Mouse (Mus musculus): ENCODE results near the gene Pced1b.

The Pced1b gene

GRCm38 (mm10) chr15:97272831-97273230 lies 25.9 kb downstream of the Pced1b start:
- TF ChIP-seq GATA4 (IDR thresholded peaks at IDR 0.05; ENCODE audit: insufficient replicate concordance, low read length) = no peak

- no peak for TF ChIP-seq GATA4 (IDR thresholded peaks at IDR 0.05; ENCODE audit: insufficient replicate concordance, low read length)
Measured at GRCm38 (mm10) chr15:97275626-97276395, 28.9 kb downstream of the Pced1b start.

GRCm38 (mm10) chr15:97276660-97277153 lies 29.8 kb downstream of the Pced1b start:
- TF ChIP-seq GATA4 (IDR thresholded peaks at IDR 0.05; ENCODE audit: insufficient replicate concordance, low read length) = peak; percentile 82

- TF ChIP-seq GATA4 (IDR thresholded peaks at IDR 0.05; ENCODE audit: insufficient replicate concordance, low read length) = no peak
Measured at GRCm38 (mm10) chr15:97277328-97277727, 30.4 kb downstream of the Pced1b start.

- TF ChIP-seq GATA4 (IDR thresholded peaks at IDR 0.05; ENCODE audit: insufficient replicate concordance, low read length) = no peak
Measured at GRCm38 (mm10) chr15:97278340-97278948, 31.5 kb downstream of the Pced1b start.

- TF ChIP-seq GATA4 (IDR thresholded peaks at IDR 0.05; ENCODE audit: insufficient replicate concordance, low read length) = no peak
Measured at GRCm38 (mm10) chr15:97280131-97280530, 33.2 kb downstream of the Pced1b start.

- TF ChIP-seq GATA4 (IDR thresholded peaks at IDR 0.05; ENCODE audit: insufficient replicate concordance, low read length) = no peak
Measured at GRCm38 (mm10) chr15:97280776-97281175, 33.9 kb downstream of the Pced1b start.

GRCm38 (mm10) chr15:97281712-97282571 lies 35.0 kb downstream of the Pced1b start:
- TF ChIP-seq GATA4 (IDR thresholded peaks at IDR 0.05; ENCODE audit: insufficient replicate concordance, low read length) = no peak

GRCm38 (mm10) chr15:97282572-97282881 lies 35.6 kb downstream of the Pced1b start:
- no peak for TF ChIP-seq GATA4 (IDR thresholded peaks at IDR 0.05; ENCODE audit: insufficient replicate concordance, low read length)

- TF ChIP-seq GATA4 (IDR thresholded peaks at IDR 0.05; ENCODE audit: insufficient replicate concordance, low read length) = no peak
Measured at GRCm38 (mm10) chr15:97284201-97284600, 37.3 kb downstream of the Pced1b start.

GRCm38 (mm10) chr15:97285665-97286212 lies 38.8 kb downstream of the Pced1b start:
- TF ChIP-seq GATA4 (IDR thresholded peaks at IDR 0.05; ENCODE audit: insufficient replicate concordance, low read length) = no peak

- TF ChIP-seq GATA4 (IDR thresholded peaks at IDR 0.05; ENCODE audit: insufficient replicate concordance, low read length) = no peak
Measured at GRCm38 (mm10) chr15:97286731-97287130, 39.8 kb downstream of the Pced1b start.

- no peak for TF ChIP-seq GATA4 (IDR thresholded peaks at IDR 0.05; ENCODE audit: insufficient replicate concordance, low read length)
Measured at GRCm38 (mm10) chr15:97287436-97288143, 40.7 kb downstream of the Pced1b start.

- no peak for TF ChIP-seq GATA4 (IDR thresholded peaks at IDR 0.05; ENCODE audit: insufficient replicate concordance, low read length)
Measured at GRCm38 (mm10) chr15:97288690-97289089, 41.8 kb downstream of the Pced1b start.

GRCm38 (mm10) chr15:97289176-97289575 lies 42.3 kb downstream of the Pced1b start:
- TF ChIP-seq GATA4 (IDR thresholded peaks at IDR 0.05; ENCODE audit: insufficient replicate concordance, low read length) = no peak
